Mouse (Mus musculus): ENCODE data around the gene Adsl. TPM values are rescaled to one million over a fixed set of nuclear protein-coding genes. Genes with fewer than 3 reads are reported as not detected.

The Adsl gene
- 62.6 and 72.8 TPM in 2 replicates for polyA plus RNA-seq (2012; rRNA removed)

GRCm38 (mm10) chr15:80948145-80949135 is at the start of gene Adsl:
TSS of gene Adsl (plus strand) at chr15:80948490.

GRCm38 (mm10) chr15:80977620-80978334 is 29.5 kb downstream of the Adsl start, which contains the start of gene Sgsm3:
TSS of gene Sgsm3 (plus strand) at chr15:80977765.

Other genes with a start within 250 kb of the Adsl start
- gene Tnrc6b, start 237.2 kb upstream of the Adsl start, polyA plus RNA-seq (2012; rRNA removed): 16.8 and 23.1 TPM in 2 replicates
- 41.0 and 45.1 TPM in 2 replicates for gene Sgsm3, start 29.3 kb downstream of the Adsl start, polyA plus RNA-seq (2012; rRNA removed)
- 35.0 and 38.4 TPM in 2 replicates for gene Mrtfa, start 242.3 kb downstream of the Adsl start, polyA plus RNA-seq (2012; rRNA removed)